Mouse (Mus musculus) liver, embryonic 16.5 days (tissue): ENCODE results near the gene Ifitm5. TPM values are rescaled to one million over a fixed set of nuclear protein-coding genes. Genes with fewer than 3 reads are reported as not detected.

ENCODE experiments used
- ATAC-seq: fragments of 200-750 bp; cut with Nextera tagmentation; 2 replicates; pipeline ENCODE4 v1.8.0; 2017; ENCODE audit warnings: low read depth, mild to moderate bottlenecking, moderate number of reproducible peaks, moderate library complexity
- H3K27ac ChIP-seq: fragments of 300-500 bp; sonication (generic); 2 replicates; pipeline ENCODE4 v1.5.1; 2014; ENCODE audit warnings: mild to moderate bottlenecking, low read length
- H3K27me3 ChIP-seq: fragments of 300-500 bp; sonication (generic); 2 replicates; pipeline ENCODE4 v1.6.1; 2014; ENCODE audit warnings: low read depth, low read length, mixed read lengths; ENCODE audit not compliant: control insufficient read depth, insufficient read depth
- H3K36me3 ChIP-seq: fragments of 300-500 bp; sonication (generic); 2 replicates; pipeline ENCODE4 v1.6.1; 2014; ENCODE audit warnings: mild to moderate bottlenecking; ENCODE audit not compliant: control insufficient read depth, insufficient read depth
- H3K4me1 ChIP-seq: fragments of 300-500 bp; sonication (generic); 2 replicates; pipeline ENCODE4 v1.6.1; 2014; ENCODE audit warnings: low read depth, low read length, mixed read lengths; ENCODE audit not compliant: control insufficient read depth
- H3K4me2 ChIP-seq: fragments of 300-500 bp; sonication (generic); 2 replicates; pipeline ENCODE4 v1.6.1; 2014; ENCODE audit warnings: low read depth, low read length, mixed read lengths
- H3K4me3 ChIP-seq: fragments of 300-500 bp; sonication (generic); 2 replicates; pipeline ENCODE4 v1.5.1; 2014; ENCODE audit warnings: low read depth, mild to moderate bottlenecking, low read length
- H3K9ac ChIP-seq: fragments of 300-500 bp; sonication (generic); 2 replicates; pipeline ENCODE4 v1.6.1; 2014; ENCODE audit warnings: low read depth, low read length
- H3K9me3 ChIP-seq: fragments of 300-500 bp; sonication (generic); replicated peaks from 2 replicates; pipeline ENCODE4 v1.6.1; 2016; ENCODE audit warnings: low read length; ENCODE audit not compliant: control insufficient read depth
- WGBS: fragments of 180-500 bp; shearing (Covaris S2); extraction: QIAGEN DNeasy Blood & Tissue Kit; methylation state at CpG from one replicate; pipeline ENCODE4 v1.1.7; 2014; ENCODE audit not compliant: insufficient replicate concordance; 5-methylcytosine and 5-hydroxymethylcytosine counted together
- polyA plus RNA-seq: library from polyadenylated mRNA; unstranded; fragments of >200 nt; fragmentation: Nextera tagmentation; extraction: Ambion mirVana; gene quantifications from 2 replicates; pipeline ENCODE4 v1.2.1, GENCODE M21; 2015

The Ifitm5 gene
- polyA plus RNA-seq, 1 experiment from 2014 or later: 0.26 TPM

GRCm38 (mm10) chr7:140938896-140939295 lies 11.2 kb downstream of the Ifitm5 start:
- no peak for ATAC-seq

DNA sequence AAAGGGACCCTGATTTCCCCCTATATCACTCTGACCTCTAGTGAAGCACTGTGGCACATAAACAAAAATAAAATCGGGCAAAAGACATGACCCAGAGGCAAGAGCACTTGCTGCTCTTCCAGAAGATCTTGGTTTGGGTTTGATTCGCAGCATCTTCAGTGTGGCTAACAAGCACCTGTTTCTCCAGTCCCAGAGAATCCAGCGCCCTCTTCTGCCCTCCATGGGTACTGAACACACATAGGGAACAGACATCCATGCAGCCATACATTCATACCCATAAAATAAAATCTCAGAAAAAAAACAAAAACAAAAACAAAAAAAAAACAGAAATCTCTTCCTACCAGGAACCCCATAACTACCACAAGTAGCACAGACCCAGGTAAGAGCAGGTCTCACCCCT lies 11.7 kb downstream of the Ifitm5 start:
- peaks cover 10% of the 10 kb centered on the region for H3K4me1 ChIP-seq
- no peaks in the 10 kb centered on the region for H3K9me3 ChIP-seq
- no peak overlapping the region for H3K9ac ChIP-seq
- H3K4me3 ChIP-seq: no peak overlapping the region
- H3K27ac ChIP-seq: no peak overlapping the region
- no peaks in the 10 kb centered on the region for H3K36me3 ChIP-seq
- H3K4me2 ChIP-seq: no peak overlapping the region
- ATAC-seq: no peak
- 32% methylated on average over 3 of the region's 3 CpGs for WGBS
- no peaks in the 10 kb centered on the region; the same call in 1 of the 2 replicates for H3K27me3 ChIP-seq

More at GRCm38 (mm10) chr7:140938896-140939295, 11.2 kb downstream of the Ifitm5 start:
- Histone ChIP-seq H3K36me3 (no peaks in the 10 kb centered on the region), H3K4me2 (no peak overlapping the region), H3K27me3 (no peaks in the 10 kb centered on the region; the same call in 1 of the 2 replicates), H3K9ac (no peak overlapping the region), H3K4me3 (no peak overlapping the region), H3K9me3 (no peaks in the 10 kb centered on the region), H3K27ac (no peak overlapping the region), H3K4me1 (peaks cover 10% of the 10 kb centered on the region)
- 38% methylated on average over 2 of the region's 2 CpGs for WGBS

DNA sequence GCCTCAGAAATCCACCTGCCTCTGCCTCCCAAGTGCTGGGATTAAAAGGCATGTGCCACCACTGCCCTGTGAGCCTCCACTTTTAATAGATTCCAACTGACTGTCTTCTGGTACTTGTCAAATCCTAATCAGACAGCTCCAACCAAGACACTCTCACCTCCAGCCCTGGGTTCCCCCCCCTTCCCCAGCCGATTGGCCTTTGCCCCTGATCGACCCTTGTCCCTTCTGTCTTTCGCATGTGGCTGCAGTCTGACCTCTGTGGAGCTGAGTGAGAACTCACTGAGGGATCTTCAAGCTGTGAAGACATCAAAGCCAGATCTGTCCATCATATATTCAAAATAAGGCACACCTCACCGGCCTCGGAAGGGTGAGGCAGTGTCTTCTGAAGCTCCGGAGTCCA lies 22.9 kb downstream of the Ifitm5 start:
- no peaks in the 10 kb centered on the region for H3K9me3 ChIP-seq
- no peak overlapping the region for H3K4me3 ChIP-seq
- H3K27me3 ChIP-seq: peaks cover 25% of the 10 kb centered on the region
- no peak; the same call in 1 of the 2 replicates for ATAC-seq
- no peak overlapping the region for H3K27ac ChIP-seq
- no peak overlapping the region for H3K9ac ChIP-seq
- peaks cover 7% of the 10 kb centered on the region; the same call in 1 of the 2 replicates for H3K36me3 ChIP-seq
- 71% methylated on average over 6 of the region's 6 CpGs for WGBS
- no peak overlapping the region for H3K4me2 ChIP-seq
- peaks cover 6% of the 10 kb centered on the region for H3K4me1 ChIP-seq

- H3K4me3 ChIP-seq: peak overlapping the region; percentile 21; the same call in 1 of the 2 replicates
- no peak for ATAC-seq
These were observed 26.9 kb downstream of the Ifitm5 start for GRCm38 (mm10) chr7:140923070-140923775.

GRCm38 (mm10) chr7:140922398-140923069 lies 27.6 kb downstream of the Ifitm5 start:
- H3K4me2 ChIP-seq: peak overlapping the region; percentile 41

More at GRCm38 (mm10) chr7:140923070-140923775, 26.9 kb downstream of the Ifitm5 start:
- Histone ChIP-seq H3K27ac (no peak overlapping the region), H3K9me3 (no peaks in the 10 kb centered on the region), H3K36me3 (peaks cover 4% of the 10 kb centered on the region; the same call in 1 of the 2 replicates), H3K4me2 (peak overlapping the region; percentile 41; the same call in 1 of the 2 replicates), H3K4me1 (peaks cover 8% of the 10 kb centered on the region), H3K27me3 (peaks cover 43% of the 10 kb centered on the region), H3K9ac (no peak overlapping the region)
- 19% methylated on average over 30 of the region's 30 CpGs for WGBS

GRCm38 (mm10) chr7:140921225-140921975 lies 28.7 kb downstream of the Ifitm5 start:
- H3K9me3 ChIP-seq: no peaks in the 10 kb centered on the region
- peaks cover 8% of the 10 kb centered on the region for H3K4me1 ChIP-seq
- H3K4me2 ChIP-seq: no peak overlapping the region
- H3K27me3 ChIP-seq: peaks cover 43% of the 10 kb centered on the region
- no peak overlapping the region for H3K4me3 ChIP-seq
- ATAC-seq: no peak
- WGBS: 25% methylated on average over 22 of the region's 22 CpGs
- no peak overlapping the region for H3K9ac ChIP-seq
- H3K27ac ChIP-seq: no peak overlapping the region
- no peaks in the 10 kb centered on the region for H3K36me3 ChIP-seq

More at GRCm38 (mm10) chr7:140922398-140923069, 27.6 kb downstream of the Ifitm5 start:
- Histone ChIP-seq H3K27me3 (peaks cover 43% of the 10 kb centered on the region), H3K27ac (no peak overlapping the region), H3K4me1 (peaks cover 8% of the 10 kb centered on the region), H3K9ac (no peak overlapping the region), H3K9me3 (no peaks in the 10 kb centered on the region), H3K36me3 (no peaks in the 10 kb centered on the region), H3K4me3 (peak overlapping the region; percentile 21)
- ATAC-seq: peak; percentile 75
- WGBS: 1% methylated on average over 49 of the region's 49 CpGs

DNA sequence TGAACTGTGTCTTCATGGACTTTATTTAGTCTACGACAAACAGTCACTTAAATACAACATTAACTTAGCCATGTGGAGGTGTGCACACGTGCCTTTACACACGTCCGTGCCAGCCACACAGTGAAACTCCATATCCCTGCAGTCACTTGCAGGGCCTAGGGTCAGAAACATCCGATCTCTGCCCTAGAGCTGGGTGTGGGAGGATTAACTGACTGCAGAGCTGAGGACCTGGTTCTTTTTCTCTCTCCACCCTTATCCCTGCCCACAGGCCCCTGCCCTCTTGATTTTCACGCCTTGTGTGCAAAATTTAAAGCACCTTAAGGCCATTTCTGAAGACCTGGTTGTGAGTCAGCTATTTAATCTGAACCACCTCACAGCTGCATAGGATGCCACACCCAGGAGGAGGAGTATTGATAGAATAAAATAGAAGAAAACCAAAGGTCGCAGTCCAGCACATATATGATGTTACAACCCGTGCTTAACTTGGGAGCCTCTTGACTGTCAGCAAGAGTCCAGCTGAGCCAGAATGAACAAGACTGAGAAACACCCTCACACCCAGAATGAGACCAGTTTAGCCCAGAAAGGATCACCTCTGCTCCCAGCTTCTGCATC lies 29.6 kb downstream of the Ifitm5 start, which contains the start of gene Nlrp6:
Gene Nlrp6, plus strand, starts transcription at position 485 of the 612 bp plus-strand sequence.
- peaks cover 8% of the 10 kb centered on the region for H3K4me1 ChIP-seq
- no peak within 1 kb of the TSS for H3K4me2 ChIP-seq
- no peaks in the 10 kb centered on the region for H3K9me3 ChIP-seq
- WGBS: 39% methylated on average over 8 of the region's 8 CpGs
- ATAC-seq: no peak
- H3K36me3 ChIP-seq: no peaks in the 10 kb centered on the region
- no peak within 1 kb of the TSS for H3K4me3 ChIP-seq
- no peak within 1 kb of the TSS for H3K9ac ChIP-seq
- H3K27ac ChIP-seq: no peak within 1 kb of the TSS
- H3K27me3 ChIP-seq: peaks cover 43% of the 10 kb centered on the region

- Histone ChIP-seq H3K4me3 (no peak overlapping the region), H3K4me1 (peaks cover 8% of the 10 kb centered on the region), H3K9me3 (no peaks in the 10 kb centered on the region), H3K27ac (no peak overlapping the region), H3K9ac (no peak overlapping the region), H3K4me2 (no peak overlapping the region), H3K27me3 (peaks cover 43% of the 10 kb centered on the region), H3K36me3 (no peaks in the 10 kb centered on the region)
- ATAC-seq: no peak
- WGBS: 13% methylated on average over 4 of the region's 4 CpGs
These were observed 30.2 kb downstream of the Ifitm5 start for GRCm38 (mm10) chr7:140919911-140920310.
